Mouse (Mus musculus): ENCODE data around the gene Txndc5. TPM values are rescaled to one million over a fixed set of nuclear protein-coding genes. Genes with fewer than 3 reads are reported as not detected.

The Txndc5 gene
- polyA plus RNA-seq, 1 experiment = 104 TPM

GRCm38 (mm10) chr13:38533461-38533860, 4.8 kb upstream of the Txndc5 start:
- no peak for TF ChIP-seq GATA1 (IDR thresholded peaks at IDR 0.05; ENCODE audit: low read length)

- TF ChIP-seq GATA1 (IDR thresholded peaks at IDR 0.05; ENCODE audit: low read length) = no peak
These were observed 2.9 kb upstream of the Txndc5 start for GRCm38 (mm10) chr13:38531498-38531897.

DNA sequence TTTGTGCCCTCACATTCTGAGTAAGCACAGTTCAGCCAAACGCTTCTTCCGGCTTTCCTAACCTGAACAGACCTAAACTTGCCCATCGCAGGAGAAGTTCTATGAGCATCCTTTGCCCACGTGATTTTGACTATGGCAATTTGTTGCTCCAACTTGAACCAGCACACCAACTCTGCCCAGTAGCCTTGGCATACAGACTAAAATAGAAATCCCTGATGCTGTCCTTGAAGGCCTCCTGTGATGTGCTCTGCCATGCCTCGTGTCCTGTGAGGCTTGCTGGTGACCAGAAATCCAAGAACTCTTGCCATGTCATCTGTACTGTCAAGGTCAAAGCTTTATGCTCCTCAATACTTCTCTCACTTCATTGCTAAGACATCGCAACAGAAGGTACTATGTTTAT, 952 bp upstream of the Txndc5 start:
- TF ChIP-seq GATA1 (IDR thresholded peaks at IDR 0.05; ENCODE audit: low read length) = no peak

GRCm38 (mm10) chr13:38527797-38528650, 600 bp downstream of the Txndc5 start:
- TF ChIP-seq GATA1 (IDR thresholded peaks at IDR 0.05; ENCODE audit: low read length) = no peak

GRCm38 (mm10) chr13:38527041-38527796, 1.4 kb downstream of the Txndc5 start:
- TF ChIP-seq GATA1 (IDR thresholded peaks at IDR 0.05; ENCODE audit: low read length) = no peak

DNA sequence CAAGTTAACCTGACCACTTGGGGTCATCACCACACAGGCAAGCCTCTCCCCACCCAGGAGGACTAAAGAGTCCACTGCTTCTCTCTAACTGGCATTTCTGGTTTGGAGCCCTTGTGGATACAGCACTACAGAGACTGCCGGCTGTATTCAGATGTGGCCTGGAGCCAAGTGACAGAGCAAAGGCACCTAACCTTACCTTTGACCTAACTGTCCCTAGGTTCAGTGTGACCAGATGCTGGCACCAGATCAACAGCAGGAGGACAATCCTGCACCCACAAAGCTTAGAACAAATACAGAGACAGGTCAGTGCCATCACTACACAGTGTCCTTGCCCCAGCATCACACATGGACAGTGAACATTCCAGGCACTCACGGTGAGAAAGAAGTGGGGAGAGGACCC, 2.5 kb downstream of the Txndc5 start:
- no peak for TF ChIP-seq GATA1 (IDR thresholded peaks at IDR 0.05; ENCODE audit: low read length)

- TF ChIP-seq GATA1 (IDR thresholded peaks at IDR 0.05; ENCODE audit: low read length) = no peak
These were observed 3.4 kb downstream of the Txndc5 start for GRCm38 (mm10) chr13:38525261-38525660.

DNA sequence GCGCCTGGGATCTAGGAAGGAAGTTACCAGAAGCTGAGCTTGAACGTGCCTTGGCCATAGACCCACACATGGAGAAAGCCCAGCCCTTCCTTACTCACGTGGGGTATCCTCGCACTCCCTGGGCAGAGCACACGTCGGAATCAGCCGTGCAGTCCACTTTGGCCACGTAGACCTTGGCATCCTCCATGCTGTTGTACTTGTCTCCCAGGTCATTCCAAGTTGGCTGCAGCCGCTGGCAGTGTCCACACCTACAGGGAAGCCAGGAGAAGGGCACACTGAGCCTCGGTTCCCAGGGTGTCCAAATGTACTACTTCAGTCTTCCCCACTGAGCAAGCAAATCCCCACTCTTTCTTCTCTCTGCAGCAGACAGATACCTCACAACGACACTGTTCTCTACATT, 5.4 kb downstream of the Txndc5 start:
- TF ChIP-seq GATA1 (IDR thresholded peaks at IDR 0.05; ENCODE audit: low read length) = no peak

GRCm38 (mm10) chr13:38522056-38522654, 6.5 kb downstream of the Txndc5 start:
- TF ChIP-seq GATA1 (IDR thresholded peaks at IDR 0.05; ENCODE audit: low read length) = no peak

DNA sequence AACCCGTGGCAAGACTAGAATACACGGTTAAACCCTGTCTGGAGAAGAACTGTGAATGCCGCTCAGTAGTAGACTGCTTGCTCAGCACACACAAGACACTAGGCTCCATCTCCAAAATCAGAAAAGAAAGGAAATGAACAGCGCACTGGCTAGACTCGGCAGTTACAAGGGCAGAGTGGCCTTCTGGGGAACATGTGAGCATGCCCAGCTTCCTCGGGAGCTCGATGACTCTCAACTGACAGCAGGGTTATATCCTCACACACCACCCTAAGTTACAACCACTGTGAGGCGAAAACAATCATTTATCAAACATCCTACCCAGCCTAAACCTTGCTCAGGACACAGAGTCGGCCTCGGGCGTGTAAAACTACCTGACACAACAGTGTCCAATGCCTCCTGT, 8.3 kb downstream of the Txndc5 start:
- TF ChIP-seq GATA1 (IDR thresholded peaks at IDR 0.05; ENCODE audit: low read length) = no peak

GRCm38 (mm10) chr13:38516582-38516981, 12.0 kb downstream of the Txndc5 start:
- TF ChIP-seq GATA1 (IDR thresholded peaks at IDR 0.05; ENCODE audit: low read length) = no peak

DNA sequence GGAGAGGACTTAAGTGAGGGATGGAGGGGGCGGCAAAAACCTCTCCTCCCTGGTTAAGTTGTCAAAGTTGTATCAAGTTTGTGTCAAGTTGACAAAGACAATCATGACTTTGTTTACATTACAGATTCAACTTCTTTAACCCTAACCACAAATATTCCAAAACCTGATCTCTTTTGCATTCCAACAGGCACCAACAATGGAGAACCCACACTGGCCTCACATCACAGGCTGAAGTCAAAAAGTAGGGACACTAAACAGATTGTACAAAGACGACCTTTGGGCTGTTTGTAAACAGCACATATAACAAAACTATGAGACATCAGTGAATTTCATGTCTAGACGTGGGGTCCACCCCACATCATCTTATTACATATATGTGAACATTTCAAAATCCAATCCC, 12.8 kb downstream of the Txndc5 start:
- no peak for TF ChIP-seq GATA1 (IDR thresholded peaks at IDR 0.05; ENCODE audit: low read length)

DNA sequence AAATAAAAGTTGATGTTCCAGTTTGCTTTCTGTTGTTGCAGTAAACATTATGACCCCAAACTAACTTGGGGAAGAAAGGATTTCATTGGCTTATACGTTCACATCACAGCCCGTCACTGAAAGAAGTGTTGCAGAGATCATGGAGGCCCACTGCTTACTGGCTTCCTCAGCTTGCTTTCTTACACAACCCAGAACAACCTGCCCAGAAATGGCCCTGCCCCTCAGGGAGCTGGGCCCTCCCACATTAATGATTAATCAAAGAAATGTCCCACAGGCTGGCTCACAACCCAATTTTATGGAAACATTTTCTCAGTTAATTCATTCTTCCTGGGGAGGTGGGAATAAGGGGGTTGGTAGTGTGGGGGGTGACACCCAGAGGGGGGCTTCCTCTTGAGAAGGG, 13.2 kb downstream of the Txndc5 start:
- no peak for TF ChIP-seq GATA1 (IDR thresholded peaks at IDR 0.05; ENCODE audit: low read length)

GRCm38 (mm10) chr13:38513921-38514320, 14.7 kb downstream of the Txndc5 start:
- TF ChIP-seq GATA1 (IDR thresholded peaks at IDR 0.05; ENCODE audit: low read length) = no peak

DNA sequence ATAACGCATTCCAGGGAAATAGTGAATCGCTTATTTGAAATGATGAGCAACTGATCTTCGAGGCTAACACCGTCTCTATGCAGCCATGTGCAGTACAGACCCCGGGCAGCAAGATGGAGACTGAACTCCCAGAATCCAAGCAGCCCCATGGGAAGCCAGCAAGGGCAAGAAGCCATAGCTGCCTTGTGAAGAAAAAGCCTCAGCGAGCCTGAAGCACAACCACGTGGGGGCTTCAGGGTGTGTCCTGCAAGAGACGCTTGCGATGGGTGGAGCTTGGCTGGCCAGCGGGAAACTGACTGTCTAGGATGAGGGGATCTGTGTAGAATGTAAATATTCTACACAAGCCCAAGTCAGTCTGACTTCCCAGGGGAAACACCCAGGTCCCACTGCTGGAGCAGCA, 16.6 kb downstream of the Txndc5 start:
- TF ChIP-seq GATA1 (IDR thresholded peaks at IDR 0.05; ENCODE audit: low read length) = no peak

DNA sequence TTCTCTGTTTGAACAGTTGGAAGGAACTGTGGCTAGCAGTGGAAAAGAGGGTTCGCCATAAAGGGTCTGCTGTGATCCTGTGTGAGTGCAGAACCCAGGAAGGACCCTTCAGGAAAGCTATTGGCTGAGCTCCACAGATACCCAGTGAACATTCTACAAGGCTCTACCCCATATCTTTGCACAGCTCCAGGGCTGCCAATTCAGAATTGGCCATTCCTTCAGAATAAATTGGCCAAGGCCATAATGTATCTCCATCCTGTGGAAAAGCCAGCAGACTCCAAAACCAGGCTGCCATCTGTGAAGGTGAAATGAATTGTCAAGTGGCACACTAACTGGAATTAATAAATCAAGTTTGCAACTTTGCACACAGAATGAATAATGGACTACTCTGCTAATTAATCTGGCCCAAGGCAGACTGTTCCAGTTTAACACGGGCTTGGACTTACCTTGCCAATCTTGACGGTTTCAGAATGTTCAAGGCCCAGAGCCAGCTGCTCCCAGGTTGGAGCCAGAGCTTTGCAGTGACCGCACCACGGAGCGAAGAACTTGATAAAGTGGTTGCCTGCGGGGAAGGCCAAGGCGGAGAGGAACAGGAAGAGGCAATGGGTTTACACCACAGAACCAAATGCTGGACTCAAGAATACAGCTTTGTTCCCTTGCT, 18.8 kb downstream of the Txndc5 start:
- TF ChIP-seq GATA1 (IDR thresholded peaks at IDR 0.05; ENCODE audit: low read length) = no peak

All from G1E-ER4 (cell line).